Mouse (Mus musculus): ENCODE results near the gene Zfp446.

Gene Zfp446

GRCm38 (mm10) chr7:13024805-13025204, 47.2 kb downstream of the Zfp446 start:
- DNase-seq (ENCODE audit: low spot score), result peak; percentile 46

DNA sequence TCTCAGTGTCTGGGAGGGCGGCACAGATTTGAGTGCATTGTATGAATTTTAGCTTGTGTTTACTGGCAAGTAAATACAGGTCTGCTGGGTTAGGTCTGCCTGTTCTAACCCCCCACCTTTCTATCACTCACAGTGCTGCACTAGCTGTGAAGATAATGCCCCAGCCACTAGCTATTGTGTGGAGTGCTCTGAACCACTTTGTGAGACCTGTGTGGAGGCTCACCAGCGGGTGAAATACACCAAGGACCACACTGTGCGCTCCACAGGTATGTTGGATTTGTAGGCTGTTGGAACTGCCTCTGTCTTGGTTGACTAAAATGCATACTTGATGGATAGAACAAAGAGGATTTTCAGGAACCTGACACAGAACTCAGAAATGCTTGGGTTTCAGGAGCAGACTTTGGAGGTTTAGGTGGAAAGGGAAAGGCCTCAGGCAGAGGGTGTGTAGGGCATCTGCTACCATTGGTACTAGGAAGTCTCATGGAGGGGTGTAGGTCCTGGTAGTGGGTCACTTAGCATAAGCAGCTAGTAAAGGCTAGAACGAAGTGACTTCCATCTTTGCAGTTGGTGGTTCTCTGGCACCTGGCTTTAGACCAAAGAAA, 48.0 kb downstream of the Zfp446 start:
- DNase-seq (ENCODE audit: low spot score), result no peak

GRCm38 (mm10) chr7:13028986-13029385, 51.3 kb downstream of the Zfp446 start:
- DNase-seq (ENCODE audit: low spot score), result no peak

DNA sequence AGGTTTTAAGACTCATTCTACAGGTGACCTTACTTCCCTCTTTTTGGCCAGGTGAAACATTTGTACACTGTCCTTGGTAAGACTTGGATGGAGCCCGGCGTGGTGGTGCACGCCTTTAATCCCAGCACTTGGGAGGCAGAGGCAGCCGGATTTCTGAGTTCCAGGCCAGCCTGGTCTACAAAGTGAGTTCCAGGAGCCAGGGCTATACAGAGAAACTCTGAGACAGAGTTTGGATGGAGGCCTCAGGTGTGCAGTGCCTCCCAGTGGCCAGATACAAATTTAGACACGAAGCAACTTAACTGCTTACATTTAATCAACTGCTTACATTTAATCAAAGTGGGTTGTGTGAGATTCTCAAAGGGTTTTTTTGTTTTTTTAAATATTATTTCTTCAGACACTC, 53.4 kb downstream of the Zfp446 start:
- DNase-seq (ENCODE audit: low spot score), result no peak

DNA sequence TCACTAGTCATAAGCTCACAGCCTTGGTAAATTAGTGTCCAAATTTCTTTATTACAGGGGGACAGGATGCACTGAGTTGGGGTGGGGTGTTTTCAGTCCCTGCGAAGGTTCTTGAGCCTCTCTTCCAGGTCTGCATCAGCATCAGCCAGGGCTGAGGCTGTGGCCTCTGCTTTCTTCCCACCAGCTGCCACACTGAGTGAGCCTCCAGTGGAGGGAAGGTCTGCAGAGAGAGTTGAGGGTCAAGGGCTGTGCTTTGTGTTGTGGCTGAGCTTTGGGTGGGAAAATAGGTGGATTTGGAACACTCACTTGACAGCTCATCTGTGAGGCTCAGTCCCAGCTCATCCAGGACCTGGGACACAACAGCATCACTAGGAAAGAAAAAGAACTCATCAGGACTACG, 54.3 kb downstream of the Zfp446 start:
- DNase-seq (ENCODE audit: low spot score), result no peak

- no peak for DNase-seq (ENCODE audit: low spot score)
These were observed 54.9 kb downstream of the Zfp446 start for GRCm38 (mm10) chr7:13032541-13032940.

DNA sequence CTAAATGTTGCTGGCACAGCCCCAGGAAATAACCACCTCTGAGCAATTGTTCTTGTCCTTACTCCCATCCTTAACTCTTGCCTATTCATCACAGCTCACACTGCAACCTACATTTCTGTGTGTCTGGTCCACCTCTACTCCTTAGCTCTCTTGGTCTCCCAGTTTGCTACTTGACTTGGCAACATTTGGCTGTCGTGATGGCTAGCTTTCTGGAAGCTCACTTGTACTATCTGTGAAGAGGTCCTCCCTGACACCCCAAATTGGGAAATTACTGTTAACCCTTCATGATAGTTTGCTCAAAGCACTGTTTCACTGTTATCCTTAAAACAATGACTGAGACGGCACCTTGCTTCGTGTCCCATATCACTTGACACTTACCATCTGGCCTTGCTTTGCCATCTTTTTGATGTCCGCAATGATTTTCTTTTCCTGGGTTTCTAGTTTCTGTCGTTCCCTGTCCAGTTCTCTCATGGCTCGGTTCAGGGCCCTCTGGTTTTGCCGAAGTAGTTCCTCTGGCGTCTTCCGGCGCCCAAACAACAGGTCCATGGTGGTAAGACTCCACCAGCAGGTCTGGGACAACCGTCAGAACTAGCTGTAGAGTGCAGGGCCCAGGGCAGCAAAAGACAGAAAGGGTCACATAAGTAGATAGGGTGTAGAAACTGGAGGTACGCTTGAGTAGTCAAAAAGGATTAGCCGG, 56.0 kb downstream of the Zfp446 start:
- no peak for DNase-seq (ENCODE audit: low spot score)

DNA sequence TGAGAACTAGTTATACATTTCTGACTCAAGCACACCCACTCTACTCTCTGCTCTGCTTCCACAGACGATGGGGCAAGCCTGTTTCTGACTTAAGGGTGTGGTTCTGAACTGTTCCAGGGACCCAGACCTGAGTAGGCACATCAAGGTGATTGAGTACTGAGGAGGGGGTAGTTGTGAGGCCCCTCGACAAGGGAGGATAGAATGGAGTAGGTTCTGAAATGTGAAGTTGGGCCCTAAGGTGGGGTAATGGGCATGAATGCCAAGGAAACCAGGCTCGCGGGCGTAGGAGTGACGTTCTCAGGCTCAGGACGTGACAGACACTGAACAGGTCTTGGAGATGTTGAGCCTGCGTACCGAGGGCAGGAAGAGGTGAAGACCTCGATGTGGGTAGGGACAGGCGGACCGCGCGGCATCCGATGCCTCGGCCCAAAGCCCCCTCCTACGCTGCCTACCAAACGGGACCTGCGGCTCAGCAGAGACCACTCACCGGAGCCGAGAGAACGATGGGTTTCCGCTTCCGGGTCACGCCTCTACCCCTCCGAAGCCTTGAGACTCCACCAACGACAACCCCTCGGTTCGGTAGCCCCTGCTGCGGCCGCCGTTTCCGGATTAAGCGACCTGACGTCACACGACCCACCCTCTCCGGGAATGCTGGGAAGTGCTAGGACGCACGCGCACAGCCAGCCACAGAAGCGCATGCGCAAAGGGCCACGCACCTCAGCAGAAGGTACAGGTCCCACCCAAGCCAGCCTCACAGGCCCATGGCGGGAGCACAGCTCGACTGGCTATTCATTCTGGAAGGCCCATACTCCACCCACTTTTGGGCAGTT, 56.7 kb downstream of the Zfp446 start, which contains the start of gene Chmp2a:
Chmp2a (minus strand) TSS at position 660 of the 830 bp plus-strand sequence.
- peak; percentile 97 for DNase-seq (ENCODE audit: low spot score)

Data from lung, postnatal 25 days (tissue).